Mouse (Mus musculus) naive thymus-derived CD4-positive, alpha-beta T cell, adult 2 months (primary cell): ENCODE data around the gene Mucl3.

Source experiments
- DNase-seq: peaks from one replicate; pipeline ENCODE4 v3.0.0-alpha.2; 2011; ENCODE audit warnings: low read depth

Gene Mucl3

DNA sequence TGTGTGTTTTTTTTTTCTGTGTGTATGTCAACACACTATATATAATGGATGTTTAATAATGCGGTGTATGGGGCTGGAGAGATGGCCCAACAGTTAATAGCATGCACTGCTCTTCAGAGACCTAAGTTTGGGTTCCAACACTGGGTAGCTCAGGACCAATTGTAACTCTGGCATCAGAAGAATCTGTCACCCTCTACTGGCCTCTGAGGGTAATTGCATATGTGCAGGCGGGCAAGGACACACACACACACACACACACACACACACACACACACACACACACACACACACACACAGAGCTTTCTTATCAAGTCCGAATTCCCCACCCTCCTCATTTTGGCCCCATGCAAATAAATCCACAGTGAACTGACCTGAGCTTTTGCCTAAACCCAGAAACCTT is 8.3 kb downstream of the Mucl3 start:
- DNase-seq: no peak

DNA sequence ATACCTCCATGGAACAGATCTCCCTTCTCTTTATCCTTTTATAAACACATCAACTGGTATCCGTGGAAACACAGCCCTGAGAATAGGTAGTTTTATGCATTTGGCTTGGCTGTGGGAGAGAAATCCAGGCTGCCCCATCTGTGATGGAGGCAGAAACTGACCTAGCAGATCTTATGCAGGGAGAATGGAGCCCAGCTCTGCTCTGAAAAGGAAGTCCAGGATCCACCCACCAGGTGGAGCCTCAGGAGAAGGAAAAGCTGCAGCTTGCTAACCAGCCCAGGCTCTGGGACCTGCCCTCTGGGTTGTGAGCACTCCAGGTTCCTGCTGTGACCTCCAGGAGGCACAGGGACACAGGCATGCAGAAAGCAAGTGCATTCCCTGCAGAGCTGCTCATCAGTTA is 9.5 kb downstream of the Mucl3 start:
- peak; percentile 16 for DNase-seq

DNA sequence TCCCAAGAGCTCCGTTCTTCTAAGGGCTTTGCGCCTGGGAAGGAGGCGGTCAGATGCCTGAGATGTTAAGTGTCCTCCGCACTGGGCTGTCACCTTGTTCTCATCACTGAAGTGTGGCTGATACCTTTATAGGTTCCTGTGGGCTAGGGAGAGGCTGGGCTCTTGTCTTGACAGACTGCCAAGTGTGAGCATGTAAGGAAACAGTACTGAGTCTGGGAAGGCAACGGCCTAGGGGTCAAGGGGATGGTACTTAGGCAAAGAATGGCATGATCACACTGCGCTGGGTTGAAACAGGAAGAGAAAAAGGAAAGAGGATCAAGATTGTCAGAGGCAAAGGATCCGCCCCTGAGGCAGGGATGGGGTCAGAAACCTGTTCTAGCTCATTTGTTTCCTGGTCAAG is 17.0 kb downstream of the Mucl3 start, which contains the start of gene Gm9573:
Gene Gm9573, minus strand, starts transcription at position 101 of the 400 bp plus-strand sequence.
- no peak for DNase-seq

DNA sequence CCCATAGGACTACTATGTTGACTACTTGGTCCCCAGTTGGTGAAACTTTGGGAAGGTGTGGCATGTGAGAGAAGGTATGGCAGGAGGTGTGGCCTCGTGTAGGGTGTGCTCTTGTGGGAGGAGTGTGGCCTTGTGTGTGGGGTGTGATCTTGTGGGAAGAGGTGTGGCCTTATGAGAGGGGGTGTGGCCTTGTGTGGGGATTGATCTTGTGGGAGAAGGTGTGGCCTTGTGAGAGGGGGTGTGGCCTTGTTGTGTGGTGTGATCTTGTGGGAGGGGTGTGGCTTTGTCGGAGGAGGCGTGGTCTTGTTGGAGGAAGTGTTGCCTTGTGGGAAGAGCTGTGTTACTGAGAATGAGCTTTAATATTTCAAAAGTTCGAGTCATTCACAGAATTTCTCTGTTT is 26.4 kb downstream of the Mucl3 start:
- DNase-seq: no peak

DNA sequence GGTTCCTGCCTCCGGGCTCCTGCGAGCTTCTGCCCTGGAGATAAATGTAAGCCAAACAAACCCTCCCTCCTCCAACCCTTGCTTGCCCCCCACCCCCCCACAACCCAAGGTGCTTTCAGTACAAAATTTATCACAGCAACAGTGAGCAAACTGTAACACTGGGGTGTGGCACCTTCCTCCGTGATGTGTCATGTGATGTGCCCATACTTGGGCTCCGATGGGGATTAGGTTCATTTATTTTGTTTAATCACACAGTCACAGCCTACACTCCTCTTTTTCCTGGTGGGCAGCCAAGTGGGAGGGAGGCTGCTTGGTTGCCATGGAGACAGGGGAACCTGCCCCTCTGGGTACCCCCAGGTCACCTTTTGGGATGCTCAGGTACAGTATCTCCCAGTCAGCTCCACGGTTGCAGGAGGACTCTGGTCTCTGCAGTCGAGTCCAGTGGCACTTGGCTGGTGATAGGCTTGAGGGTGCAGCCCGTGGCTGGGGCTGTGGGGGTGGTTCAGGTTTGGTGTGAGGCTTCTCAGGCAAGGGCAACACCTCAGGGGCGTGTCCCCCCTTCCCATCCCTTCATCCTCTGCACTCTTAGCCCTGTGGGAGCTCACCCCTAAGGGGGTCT is 41.6 kb downstream of the Mucl3 start:
- DNase-seq: no peak

DNA sequence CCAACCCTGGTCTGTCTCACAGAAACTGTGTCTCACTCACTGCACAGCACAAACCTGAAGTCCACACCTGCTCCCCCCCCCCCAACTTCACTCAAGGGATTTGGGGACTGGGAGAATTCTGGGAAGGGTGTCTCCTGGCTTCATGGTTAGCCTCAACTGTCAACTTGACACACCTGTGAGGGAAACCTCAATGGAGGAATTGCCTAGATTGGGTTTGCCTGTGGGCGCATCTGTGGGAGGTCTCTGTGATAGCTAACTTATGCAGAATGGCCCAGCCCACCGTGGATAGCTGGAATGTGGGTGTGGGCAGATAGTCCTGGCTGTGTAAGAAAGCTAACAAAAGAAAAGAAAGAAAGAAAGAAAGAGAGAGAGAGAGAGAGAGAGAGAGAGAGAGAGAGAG is 42.2 kb downstream of the Mucl3 start, which contains the start of gene Sfta2:
Gene Sfta2, plus strand, starts transcription at position 301 of the 400 bp plus-strand sequence.
- no peak for DNase-seq

DNA sequence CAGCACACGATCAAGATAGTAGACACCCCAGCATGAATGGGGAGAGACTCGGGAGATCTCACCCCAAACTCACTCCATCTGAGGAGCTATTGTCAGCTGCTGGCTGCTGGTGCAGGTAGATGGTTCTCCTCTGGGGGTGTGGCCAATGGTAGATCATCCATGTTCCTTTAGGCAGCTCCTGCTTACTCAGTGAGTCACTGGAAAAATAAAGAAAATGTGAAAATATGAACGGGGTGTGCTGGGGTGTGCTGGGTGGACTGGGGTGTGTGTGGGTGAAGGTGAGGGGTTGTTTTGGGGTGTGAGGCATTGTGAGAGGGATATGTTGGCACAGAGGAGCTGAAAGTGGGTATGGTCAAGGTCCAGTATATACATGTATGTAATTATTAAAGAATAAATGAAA is 46.1 kb downstream of the Mucl3 start:
- DNase-seq: no peak

DNA sequence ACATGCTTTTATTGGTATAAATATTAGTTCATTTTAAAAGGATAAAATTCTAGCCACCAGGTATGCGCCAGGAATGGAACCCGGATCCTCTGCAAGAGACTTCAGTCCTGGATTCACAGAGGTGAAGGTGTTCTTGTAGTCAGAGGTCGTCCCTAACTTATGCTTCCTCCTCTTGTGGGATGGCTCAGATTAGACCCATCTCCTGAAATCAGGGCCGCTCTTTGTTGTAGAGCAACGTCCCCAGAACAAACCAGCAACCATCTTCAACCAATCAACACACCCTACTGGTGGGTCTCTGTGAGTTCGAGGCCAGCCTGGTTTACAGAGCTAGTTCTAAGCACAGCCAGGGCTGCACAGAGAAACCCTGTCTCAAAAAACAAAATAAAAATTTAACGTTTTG is 49.0 kb downstream of the Mucl3 start:
- DNase-seq: no peak

DNA sequence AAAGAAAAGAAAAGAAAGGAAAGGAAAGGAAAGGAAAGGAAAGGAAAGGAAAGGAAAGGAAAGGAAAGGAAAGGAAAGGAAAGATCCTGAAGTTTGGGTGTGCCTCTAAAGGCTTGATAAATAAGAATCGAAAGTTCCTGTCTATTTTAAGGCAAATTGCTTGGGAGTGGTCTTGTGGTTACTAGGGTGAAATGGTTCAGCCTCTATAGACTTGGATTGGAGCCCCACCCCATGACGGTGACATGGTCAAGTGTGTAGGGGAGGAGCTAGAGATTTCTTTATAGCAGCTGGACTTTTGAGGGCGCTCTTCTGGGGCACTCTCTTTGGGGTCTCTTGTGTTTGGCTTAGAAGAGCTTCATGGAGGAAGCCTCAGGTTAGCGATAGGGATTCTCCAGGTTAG is 49.7 kb downstream of the Mucl3 start:
- no peak for DNase-seq

DNA sequence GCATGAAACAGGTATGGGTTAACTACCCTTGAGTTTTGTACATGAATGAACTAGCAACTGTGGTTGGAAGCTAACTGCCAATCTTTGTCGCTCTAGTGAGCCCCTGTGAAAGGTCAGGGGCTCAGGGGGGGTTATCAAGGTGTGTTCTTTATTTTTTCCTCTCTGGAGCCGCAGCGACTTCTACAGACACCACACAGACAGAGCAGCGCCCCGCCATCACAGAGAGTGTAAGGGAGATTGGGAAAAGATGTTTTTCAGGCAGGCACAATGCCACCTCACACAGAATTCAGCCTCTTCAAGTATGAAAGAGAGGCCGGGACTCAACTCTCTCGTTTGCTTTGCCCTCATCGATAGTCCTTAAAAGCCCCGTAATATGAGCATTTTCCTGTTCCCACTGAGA is 51.4 kb downstream of the Mucl3 start:
- DNase-seq: no peak

DNA sequence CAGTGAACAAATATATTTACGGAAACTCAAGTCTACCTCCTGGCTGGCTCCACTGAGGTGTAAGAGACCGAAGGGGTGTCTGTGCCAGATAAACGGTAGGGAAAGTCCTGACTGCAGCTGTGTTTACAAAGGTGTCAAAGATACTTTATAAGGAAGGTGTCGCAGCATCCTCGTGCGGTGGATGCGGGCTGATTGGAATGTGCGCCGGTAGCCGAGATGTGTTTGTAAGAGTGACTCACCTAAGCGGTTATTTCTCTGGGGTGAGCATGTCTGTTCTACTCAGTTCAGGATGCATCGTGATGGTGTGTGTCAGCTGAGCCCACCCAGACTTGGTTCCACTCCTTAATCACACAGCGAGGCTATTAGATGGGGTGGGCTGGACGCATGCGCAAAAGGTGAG is 51.8 kb downstream of the Mucl3 start:
- no peak for DNase-seq

DNA sequence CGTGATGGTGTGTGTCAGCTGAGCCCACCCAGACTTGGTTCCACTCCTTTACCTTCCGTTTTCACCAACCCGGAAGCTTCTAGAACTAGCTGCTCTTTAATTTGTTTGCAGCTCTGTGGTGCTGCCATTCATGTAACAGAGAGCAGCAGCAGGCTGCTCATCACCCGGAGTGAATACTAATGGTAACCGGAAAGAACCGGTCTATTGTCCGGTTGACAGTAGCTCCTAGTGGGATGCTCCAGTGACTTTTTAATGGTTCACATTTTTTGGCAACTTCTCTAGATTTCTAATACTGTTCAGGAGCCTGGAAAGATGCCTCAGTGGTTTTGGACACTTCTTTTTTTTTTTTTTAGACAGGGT is 52.3 kb downstream of the Mucl3 start:
- no peak for DNase-seq

DNA sequence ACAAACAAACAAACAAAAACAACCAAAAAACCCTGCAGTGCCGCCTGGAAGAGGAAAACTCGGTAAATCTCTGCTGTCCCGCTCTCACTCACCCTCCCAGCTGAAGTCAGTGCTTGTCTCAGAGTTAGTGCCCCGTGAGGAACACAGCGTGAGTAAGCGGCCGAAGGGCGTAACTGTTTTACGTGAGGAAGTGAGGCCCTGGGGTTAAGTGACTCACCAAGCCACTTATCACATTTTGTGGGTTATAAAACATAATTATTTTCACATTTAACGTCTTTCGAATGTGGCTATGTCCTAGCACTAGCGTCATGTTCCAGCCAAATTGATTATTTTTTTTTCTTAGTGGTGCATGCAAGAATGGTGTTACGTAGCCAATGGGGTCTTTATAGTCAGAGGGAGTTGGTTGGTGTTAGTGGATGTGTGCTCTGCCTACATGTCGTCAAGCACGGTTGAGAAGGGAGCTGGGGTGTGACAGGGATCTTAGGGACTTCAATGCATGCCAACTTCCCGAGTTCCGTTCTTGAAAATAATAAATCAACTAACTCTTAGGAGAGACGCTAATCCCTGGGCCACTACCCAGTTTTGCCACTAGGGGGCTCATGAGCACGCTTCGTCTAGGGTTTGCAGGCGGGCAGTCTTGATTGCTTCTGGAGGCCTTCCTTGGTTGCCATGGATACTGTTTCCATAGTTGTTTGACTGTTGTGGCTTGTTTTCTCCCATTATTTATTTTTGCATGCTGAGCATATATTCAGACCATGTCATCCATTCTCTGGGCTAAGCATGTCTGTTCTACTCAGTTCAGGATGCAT is 52.9 kb downstream of the Mucl3 start:
- peak; percentile 87 for DNase-seq

DNA sequence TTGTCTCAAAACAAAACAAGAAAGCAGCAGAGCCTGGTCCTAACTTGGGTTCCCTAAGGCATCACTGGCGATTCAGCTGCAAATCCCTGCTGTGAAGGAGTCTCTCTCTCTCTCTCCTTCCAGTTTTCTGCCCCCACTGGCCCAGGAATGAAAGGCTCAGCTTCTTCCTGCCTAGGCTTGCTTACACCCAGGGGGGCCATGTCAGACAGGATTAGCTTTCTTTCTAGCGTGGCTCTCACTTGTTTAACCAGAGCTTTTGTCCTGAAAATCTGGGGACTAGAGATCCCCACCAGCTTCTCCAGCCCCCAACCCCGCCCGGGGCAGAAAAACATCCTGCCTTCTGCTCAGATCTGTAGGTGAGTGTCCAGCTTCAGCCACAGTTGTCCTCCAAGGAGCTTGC is 55.1 kb downstream of the Mucl3 start:
- DNase-seq: no peak

DNA sequence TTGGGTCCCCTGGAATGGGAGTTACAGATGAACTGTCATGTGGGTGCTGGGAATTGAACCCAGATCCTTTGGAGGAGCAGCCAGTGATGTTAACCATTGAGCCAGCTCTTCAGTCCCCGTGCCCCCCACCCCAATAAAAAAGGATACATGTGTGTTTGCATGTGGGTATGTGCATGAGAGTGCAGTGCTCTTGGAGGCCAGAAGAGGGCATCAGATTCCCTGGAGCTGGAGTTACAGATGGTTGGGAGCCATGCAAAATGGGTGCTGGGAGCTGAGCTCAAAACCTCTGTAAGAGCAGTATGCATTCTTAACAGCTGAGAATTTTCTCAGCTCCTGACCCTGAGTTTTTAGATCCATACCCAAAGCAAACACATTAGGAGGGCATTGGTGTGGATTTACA is 56.2 kb downstream of the Mucl3 start:
- no peak for DNase-seq
